ENCODE assay signal across 8 mouse cellular contexts in the genomic region with DNA sequence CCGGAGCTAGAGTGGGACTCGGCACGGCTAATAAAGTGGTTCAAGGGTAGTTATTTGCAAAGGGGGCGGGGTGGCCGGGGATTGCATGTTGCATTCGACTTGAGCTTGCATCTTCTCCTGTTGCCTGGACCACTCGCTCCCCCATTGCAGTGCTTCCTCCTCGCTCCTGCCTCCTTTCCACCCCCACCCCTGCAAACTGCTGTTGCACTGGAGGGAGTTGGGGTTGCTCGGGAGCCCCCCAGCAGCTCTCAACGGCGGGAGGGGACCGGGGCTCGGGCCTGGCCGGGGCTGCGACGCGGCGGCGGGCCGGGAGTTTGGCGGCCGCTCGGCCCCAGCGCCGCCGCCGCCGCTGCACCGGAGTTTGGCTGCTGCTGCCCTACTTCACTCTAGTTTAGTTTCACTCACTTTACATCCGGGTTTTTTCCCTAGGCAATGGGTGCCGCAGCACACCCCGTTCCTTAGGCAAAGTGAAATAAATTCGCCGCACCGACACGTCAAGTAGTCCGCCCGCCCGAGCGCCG.
DNase-seq lines count a peak whose midpoint lies in the region; ATAC-seq and TF ChIP-seq lines count a peak whose summit lies in the region.

No protein-coding gene starts in this region.

- peak overlapping the region; percentile 85 for H3K27ac ChIP-seq in bone marrow macrophage, adult 2 months (ENCODE audit: insufficient read depth, low read depth, low read length)
- peak overlapping the region; percentile 100 for H3K27ac ChIP-seq in embryonic facial prominence, embryonic 15.5 days (replicated peaks)
- peak overlapping the region; percentile 99 for H3K27ac ChIP-seq in heart, embryonic 10.5 days
- H3K27ac ChIP-seq in kidney, embryonic 15.5 days: peak overlapping the region; percentile 100
- peak overlapping the region; percentile 100 for H3K27ac ChIP-seq in limb, embryonic 15.5 days
- H3K27ac ChIP-seq in midbrain, postnatal 0 days (ENCODE audit: low read depth, low read length): peak overlapping the region; percentile 98

- peak; percentile 77 for ATAC-seq in embryonic facial prominence, embryonic 15.5 days (ENCODE audit: insufficient number of reproducible peaks, low FRiP score, low TSS enrichment, low read depth)
- peak; percentile 73 for ATAC-seq in kidney, embryonic 15.5 days (replicated peaks; ENCODE audit: low FRiP score)
- peak; percentile 62 for ATAC-seq in limb, embryonic 15.5 days (ENCODE audit: insufficient number of reproducible peaks, low FRiP score, low TSS enrichment, low read depth)
- peak; percentile 82 for ATAC-seq in midbrain, postnatal 0 days (ENCODE audit: low FRiP score)

- no peaks in the 10 kb centered on the region for H3K27me3 ChIP-seq in embryonic facial prominence, embryonic 15.5 days
- H3K27me3 ChIP-seq in heart, embryonic 10.5 days (ENCODE audit: insufficient read depth, poor library complexity, severe bottlenecking): no peaks in the 10 kb centered on the region
- no peaks in the 10 kb centered on the region for H3K27me3 ChIP-seq in kidney, embryonic 15.5 days
- no peaks in the 10 kb centered on the region for H3K27me3 ChIP-seq in limb, embryonic 15.5 days
- no peaks in the 10 kb centered on the region for H3K27me3 ChIP-seq in midbrain, postnatal 0 days (ENCODE audit: insufficient read depth, low read length)

- TF ChIP-seq POLR2A in bone marrow macrophage, adult 2 months (IDR thresholded peaks at IDR 0.05; ENCODE audit: borderline replicate concordance, low read depth, low read length): no peak

- H3K4me1 ChIP-seq in bone marrow macrophage, adult 2 months (ENCODE audit: control insufficient read depth, insufficient read depth, low read length): peaks cover 7% of the 10 kb centered on the region
- H3K4me1 ChIP-seq in embryonic facial prominence, embryonic 15.5 days: peaks cover 19% of the 10 kb centered on the region
- H3K4me1 ChIP-seq in heart, embryonic 10.5 days: peaks cover 22% of the 10 kb centered on the region
- peaks cover 25% of the 10 kb centered on the region for H3K4me1 ChIP-seq in kidney, embryonic 15.5 days
- peaks cover 23% of the 10 kb centered on the region for H3K4me1 ChIP-seq in limb, embryonic 15.5 days
- 0 out of 2 replicates have a peak, but pooled peaks cover 6% of the 10 kb centered on the region for H3K4me1 ChIP-seq in midbrain, postnatal 0 days (ENCODE audit: insufficient read depth, low read length)

- no peak for TF ChIP-seq CTCF in bone marrow macrophage, adult 2 months (IDR thresholded peaks at IDR 0.05; ENCODE audit: low read depth, low read length)
- no peak for TF ChIP-seq CTCF in midbrain, postnatal 0 days (IDR thresholded peaks at IDR 0.05)

- H3K4me3 ChIP-seq in bone marrow macrophage, adult 2 months (ENCODE audit: insufficient read depth, low read length): peak overlapping the region; percentile 64
- H3K4me3 ChIP-seq in embryonic facial prominence, embryonic 15.5 days (replicated peaks): peak overlapping the region; percentile 81
- peak overlapping the region; percentile 89 for H3K4me3 ChIP-seq in heart, embryonic 10.5 days
- H3K4me3 ChIP-seq in kidney, embryonic 15.5 days (replicated peaks): peak overlapping the region; percentile 81
- H3K4me3 ChIP-seq in limb, embryonic 15.5 days: peak overlapping the region; percentile 82
- peak overlapping the region; percentile 89 for H3K4me3 ChIP-seq in midbrain, postnatal 0 days (ENCODE audit: low read depth, low read length)

- peak overlapping the region; percentile 81 for H3K4me2 ChIP-seq in embryonic facial prominence, embryonic 15.5 days (replicated peaks)
- peak overlapping the region; percentile 88 for H3K4me2 ChIP-seq in kidney, embryonic 15.5 days
- H3K4me2 ChIP-seq in limb, embryonic 15.5 days: peak overlapping the region; percentile 80
- peak overlapping the region; percentile 95 for H3K4me2 ChIP-seq in midbrain, postnatal 0 days (ENCODE audit: low read depth, low read length, poor library complexity, severe bottlenecking)

- 0% methylated on average over 41 of the region's 41 CpGs for WGBS in embryonic facial prominence, embryonic 15.5 days
- WGBS in heart, embryonic 10.5 days: 2% methylated on average over 41 of the region's 41 CpGs
- under 1% methylated on average over 41 of the region's 41 CpGs for WGBS in kidney, embryonic 15.5 days
- under 1% methylated on average over 40 of the region's 41 CpGs for WGBS in limb, embryonic 15.5 days
- WGBS in midbrain, postnatal 0 days: 2% methylated on average over 21 of the region's 41 CpGs

- DNase-seq in B cell, adult 2 months: peak; percentile 77 to 80
- peak; percentile 90 for DNase-seq in heart, embryonic 10.5 days (ENCODE audit: low spot score)
- peak; percentile 97 for DNase-seq in midbrain, postnatal 0 days (ENCODE audit: low spot score)
- DNase-seq in spleen, postnatal 10 days (ENCODE audit: low spot score in 2 of 2): peak; percentile 62 to 73

- no peaks in the 10 kb centered on the region for H3K36me3 ChIP-seq in embryonic facial prominence, embryonic 15.5 days
- no peaks in the 10 kb centered on the region for H3K36me3 ChIP-seq in heart, embryonic 10.5 days
- no peaks in the 10 kb centered on the region for H3K36me3 ChIP-seq in kidney, embryonic 15.5 days
- no peaks in the 10 kb centered on the region for H3K36me3 ChIP-seq in limb, embryonic 15.5 days
- H3K36me3 ChIP-seq in midbrain, postnatal 0 days (ENCODE audit: insufficient read depth, low read length): no peaks in the 10 kb centered on the region

- no peaks in the 10 kb centered on the region for H3K9me3 ChIP-seq in embryonic facial prominence, embryonic 15.5 days (replicated peaks)
- no peaks in the 10 kb centered on the region for H3K9me3 ChIP-seq in heart, embryonic 10.5 days
- H3K9me3 ChIP-seq in kidney, embryonic 15.5 days (replicated peaks): no peaks in the 10 kb centered on the region
- H3K9me3 ChIP-seq in limb, embryonic 15.5 days: no peaks in the 10 kb centered on the region
- no peaks in the 10 kb centered on the region for H3K9me3 ChIP-seq in midbrain, postnatal 0 days (ENCODE audit: low read length)

- peak overlapping the region; percentile 78 for H3K9ac ChIP-seq in embryonic facial prominence, embryonic 15.5 days
- H3K9ac ChIP-seq in kidney, embryonic 15.5 days: peak overlapping the region; percentile 86
- H3K9ac ChIP-seq in limb, embryonic 15.5 days: peak overlapping the region; percentile 90
- peak overlapping the region; percentile 84 for H3K9ac ChIP-seq in midbrain, postnatal 0 days (replicated peaks; ENCODE audit: low read length, poor library complexity, severe bottlenecking)

Comparison
In these comparisons a context has a peak if more than half of its experiments do, and no peak if none do; other contexts are left out.
1. Peak in every context shown above with its lines: DNase-seq, ATAC-seq, H3K4me3 ChIP-seq and H3K27ac ChIP-seq.